Mouse (Mus musculus) olfactory bulb, adult 2 months (tissue): ENCODE measurements at regions not wholly inside any gene's neighbourhood (a gene's known extent, or its start where the extent isn't known, plus 50 kb on each side); places are given as distances from the start of the nearest gene placed in this dataset.

Experiments
- CTCF ChIP-seq: fragments of 200-500 bp; IDR thresholded peaks from 2 replicates; pipeline ENCODE4 v1.5.1; 2012; ENCODE audit warnings: low read depth, mild to moderate bottlenecking, low read length, moderate library complexity; ENCODE audit not compliant: insufficient read depth
- POLR2A ChIP-seq: fragments of 200-500 bp; IDR thresholded peaks from 2 replicates; pipeline ENCODE4 v1.6.1; 2012; ENCODE audit warnings: mild to moderate bottlenecking, low read depth, low read length, moderate library complexity; ENCODE audit not compliant: insufficient read depth

DNA sequence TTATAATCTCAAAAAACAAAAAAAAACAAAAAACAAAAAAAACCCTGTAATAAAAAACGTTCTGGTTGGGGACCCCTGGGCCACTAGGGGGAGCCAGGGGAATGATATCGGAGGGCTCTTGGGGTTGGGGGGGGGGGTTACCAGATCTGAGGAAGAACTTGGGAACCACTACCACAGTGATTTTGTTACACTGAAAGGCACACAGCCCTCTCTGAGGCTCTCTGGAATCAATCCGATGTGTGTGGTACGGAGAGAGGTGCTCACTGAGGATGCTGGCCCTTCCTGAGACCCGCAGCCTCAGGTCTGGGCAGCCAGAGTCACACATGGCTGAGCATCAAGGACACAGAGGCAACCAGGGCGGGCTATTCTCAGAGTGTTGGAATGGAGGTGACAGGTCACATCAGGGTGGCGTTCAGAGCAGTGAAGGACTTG, 89.9 kb upstream of the Pabpc6 start:
- TF ChIP-seq CTCF, result peak; percentile 59
- no peak for TF ChIP-seq POLR2A
